Mouse (Mus musculus): ENCODE measurements around the gene Iqcg.

GRCm38 (mm10) chr16:33042682-33043081, 13.3 kb downstream of the Iqcg start:
- TF ChIP-seq CTCF (IDR thresholded peaks at IDR 0.05; ENCODE audit: extremely low read depth, insufficient read length, insufficient replicate concordance, low read depth, low read length) = no peak
- TF ChIP-seq POLR2A (IDR thresholded peaks at IDR 0.05; ENCODE audit: low read depth, low read length) = no peak

Data from small intestine, adult 2 months (tissue).